Comparison of ENCODE assay signal across 9 mouse cellular contexts in the genomic region with DNA sequence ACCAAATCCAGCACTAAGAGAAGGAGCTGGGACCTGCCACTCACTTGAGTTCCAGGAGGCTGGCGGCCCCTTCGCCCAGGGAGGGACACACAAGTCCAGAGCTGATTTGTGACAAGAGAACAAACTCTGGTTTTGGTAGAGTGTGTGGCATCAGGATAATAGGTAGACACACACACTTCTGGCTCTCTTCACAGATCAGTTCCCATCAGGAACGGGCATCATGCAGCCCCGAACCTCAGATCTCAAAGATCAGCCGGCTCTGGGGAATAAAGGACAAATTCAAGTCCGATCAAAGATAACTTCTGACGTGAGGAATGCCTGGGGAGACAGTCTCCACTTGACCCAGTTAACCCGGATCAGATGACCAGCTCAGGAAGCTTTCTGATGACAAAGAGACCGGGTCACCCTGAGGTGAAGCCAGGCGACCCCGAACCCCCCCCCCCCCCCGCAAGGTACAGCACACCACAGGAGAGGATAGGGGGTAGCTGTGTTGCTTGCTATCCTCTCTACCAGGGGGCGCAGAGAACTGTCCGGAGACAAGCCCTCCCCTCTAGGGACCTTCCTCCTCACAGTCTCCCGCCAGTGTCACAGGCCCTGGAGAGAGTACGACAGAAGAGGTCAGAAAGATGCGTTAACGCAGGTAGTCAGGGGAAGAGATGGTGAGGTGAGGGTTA. TPM values are rescaled to one million over a fixed set of nuclear protein-coding genes. Genes with fewer than 3 reads are reported as not detected.
A peak's percentile ranks its signal among the peaks of the same experiment; 100 is the strongest.
DNase-seq lines count a peak whose midpoint lies in the region; ATAC-seq lines count a peak whose summit lies in the region.
"Had no signal": no experiment of that assay in that cellular context is flagged by ENCODE, and none has a peak within 500 bp of the region (broad histone marks: within the 10 kb centered on the region; RNA-seq: fewer than 3 reads in every experiment).

No protein-coding gene starts in this region.

- peaks cover 9% of the 10 kb centered on the region for H3K4me1 ChIP-seq in heart, embryonic 13.5 days
- H3K4me1 ChIP-seq in hindbrain, embryonic 10.5 days (replicated peaks) = peaks cover 41% of the 10 kb centered on the region
- peaks cover 37% of the 10 kb centered on the region for H3K4me1 ChIP-seq in midbrain, embryonic 14.5 days (ENCODE audit: control insufficient read depth, insufficient read depth, low read length)

- H3K9me3 ChIP-seq in heart, embryonic 13.5 days = no peaks in the 10 kb centered on the region
- H3K9me3 ChIP-seq in hindbrain, embryonic 10.5 days = no peaks in the 10 kb centered on the region
- no peaks in the 10 kb centered on the region for H3K9me3 ChIP-seq in midbrain, embryonic 14.5 days (ENCODE audit: control insufficient read depth, low read length)
- H3K9me3 ChIP-seq: liver, embryonic 15.5 days had no signal

- 13% methylated on average over 17 of the region's 18 CpGs for WGBS in heart, embryonic 13.5 days
- WGBS in hindbrain, embryonic 10.5 days = 11% methylated on average over 18 of the region's 18 CpGs
- WGBS in midbrain, embryonic 14.5 days = 7% methylated on average over 17 of the region's 18 CpGs

- DNase-seq in heart, adult 8-10 months (ENCODE audit: low spot score) = no peak
- peak; percentile 35 for DNase-seq in brain, adult 2 months (ENCODE audit: low read depth, low spot score)
- no peak for DNase-seq in hindbrain, embryonic 10.5 days (ENCODE audit: low spot score)
- DNase-seq in midbrain, embryonic 14.5 days = peak; percentile 37
- no peak for DNase-seq in T-cell, adult 2 months (ENCODE audit: low spot score)
- DNase-seq in adrenal gland, postnatal 4 days (ENCODE audit: low spot score in 2 of 2) = no peak
- no peak for DNase-seq in adrenal gland, postnatal 25 days

- H3K36me3 ChIP-seq in heart, embryonic 13.5 days = no peaks in the 10 kb centered on the region
- H3K36me3 ChIP-seq in hindbrain, embryonic 10.5 days = peaks cover 27% of the 10 kb centered on the region
- peaks cover 24% of the 10 kb centered on the region; the same call in 1 of the 2 replicates for H3K36me3 ChIP-seq in midbrain, embryonic 14.5 days (ENCODE audit: control insufficient read depth, insufficient read depth, low read length)
- H3K36me3 ChIP-seq: liver, embryonic 15.5 days had no signal

- peak overlapping the region; percentile 83 for H3K4me2 ChIP-seq in heart, embryonic 13.5 days
- peak overlapping the region; percentile 63 for H3K4me2 ChIP-seq in midbrain, embryonic 14.5 days (ENCODE audit: low read length)

- peaks cover 86% of the 10 kb centered on the region for H3K27me3 ChIP-seq in heart, embryonic 13.5 days (replicated peaks)
- peaks cover 34% of the 10 kb centered on the region for H3K27me3 ChIP-seq in hindbrain, embryonic 10.5 days (ENCODE audit: insufficient read depth, poor library complexity, severe bottlenecking)
- no peaks in the 10 kb centered on the region for H3K27me3 ChIP-seq in midbrain, embryonic 14.5 days (ENCODE audit: control insufficient read depth, insufficient read depth, low read length)

- no peak overlapping the region for H3K27ac ChIP-seq in heart, embryonic 13.5 days (replicated peaks)
- peak overlapping the region; percentile 92 for H3K27ac ChIP-seq in hindbrain, embryonic 10.5 days
- H3K27ac ChIP-seq in midbrain, embryonic 14.5 days (replicated peaks; ENCODE audit: low read depth, low read length) = peak overlapping the region; percentile 85
- H3K27ac ChIP-seq: liver, embryonic 15.5 days had no signal

- H3K9ac ChIP-seq in heart, embryonic 13.5 days = peak overlapping the region; percentile 77
- peak overlapping the region; percentile 78 for H3K9ac ChIP-seq in midbrain, embryonic 14.5 days (replicated peaks; ENCODE audit: low read length)
- H3K9ac ChIP-seq: liver, embryonic 15.5 days had no signal

- peak overlapping the region; percentile 64 for H3K4me3 ChIP-seq in heart, embryonic 13.5 days
- peak overlapping the region; percentile 68 for H3K4me3 ChIP-seq in hindbrain, embryonic 10.5 days
- peak overlapping the region; percentile 61 for H3K4me3 ChIP-seq in midbrain, embryonic 14.5 days (replicated peaks; ENCODE audit: low read depth, low read length)

- no peak for ATAC-seq in heart, embryonic 13.5 days (ENCODE audit: extremely low read depth, insufficient number of reproducible peaks, low FRiP score, low TSS enrichment)
- ATAC-seq in midbrain, embryonic 14.5 days (ENCODE audit: low FRiP score, low TSS enrichment) = peak; percentile 10

RNA-seq across cellular contexts. Expression of a gene that starts 0.8 kb away (rescaled TPM):
- polyA plus RNA-seq in heart, embryonic 13.5 days (2015; fragmentation: Nextera tagmentation; extraction: Ambion mirVana) = 1.1 and 1.2 TPM in 2 replicates
- total RNA-seq in heart, adult 8-10 months (2022) = under 1 TPM; 0.41 to 0.52 (median 0.47) TPM
- 19.3 and 24.8 TPM in 2 replicates for polyA plus RNA-seq in hindbrain, embryonic 10.5 days (2016; fragmentation: Nextera tagmentation; extraction: Ambion mirVana)
- polyA plus RNA-seq in midbrain, embryonic 14.5 days (2014; fragmentation: Nextera tagmentation; extraction: Ambion mirVana) = 91.5 and 103 TPM in 2 replicates
- total RNA-seq in adrenal gland, postnatal 4 days (2021) = 1 to 10 TPM; 9.5 to 9.9 TPM
- total RNA-seq in adrenal gland, postnatal 25 days (2021) = 1.4 and 2.5 TPM in 2 replicates

RNA-seq across cellular contexts. Expression of a gene that starts 38.0 kb away (rescaled TPM):
- polyA plus RNA-seq in heart, embryonic 13.5 days (2015; fragmentation: Nextera tagmentation; extraction: Ambion mirVana) = 0.06 and 0.07 TPM in 2 replicates
- not detected for total RNA-seq in heart, adult 8-10 months (2022)
- 0.14 and 0.30 TPM in 2 replicates for polyA plus RNA-seq in hindbrain, embryonic 10.5 days (2016; fragmentation: Nextera tagmentation; extraction: Ambion mirVana)
- polyA plus RNA-seq in midbrain, embryonic 14.5 days (2014; fragmentation: Nextera tagmentation; extraction: Ambion mirVana) = 0.12 and 0.26 TPM in 2 replicates
- under 1 TPM in 1 of 2 experiments, not detected in 1; 0.23 TPM for total RNA-seq in adrenal gland, postnatal 4 days (2021)
- 0.36 TPM in 1 of 2 replicates, not detected in the other for total RNA-seq in adrenal gland, postnatal 25 days (2021)

RNA-seq across cellular contexts. Expression of a gene that starts 51.0 kb away (rescaled TPM):
- polyA plus RNA-seq in heart, embryonic 13.5 days (2015; fragmentation: Nextera tagmentation; extraction: Ambion mirVana) = 18.5 and 19.2 TPM in 2 replicates
- 10 to 100 TPM in 2 of 4 experiments, 1 to 10 TPM in 2; 8.5 to 12.6 (median 10.2) TPM for total RNA-seq in heart, adult 8-10 months (2022)
- 35.8 and 36.7 TPM in 2 replicates for polyA plus RNA-seq in hindbrain, embryonic 10.5 days (2016; fragmentation: Nextera tagmentation; extraction: Ambion mirVana)
- polyA plus RNA-seq in midbrain, embryonic 14.5 days (2014; fragmentation: Nextera tagmentation; extraction: Ambion mirVana) = 42.0 and 47.4 TPM in 2 replicates
- 10 to 100 TPM; 32.8 to 37.2 TPM for total RNA-seq in adrenal gland, postnatal 4 days (2021)
- total RNA-seq in adrenal gland, postnatal 25 days (2021) = 32.8 and 36.7 TPM in 2 replicates

RNA-seq across cellular contexts. Expression of a gene that starts 51.0 kb away (rescaled TPM):
- 24.0 and 25.8 TPM in 2 replicates for polyA plus RNA-seq in heart, embryonic 13.5 days (2015; fragmentation: Nextera tagmentation; extraction: Ambion mirVana)
- total RNA-seq in heart, adult 8-10 months (2022) = 1 to 10 TPM; 7.8 to 9.4 (median 8.3) TPM
- 52.5 and 53.2 TPM in 2 replicates for polyA plus RNA-seq in hindbrain, embryonic 10.5 days (2016; fragmentation: Nextera tagmentation; extraction: Ambion mirVana)
- polyA plus RNA-seq in midbrain, embryonic 14.5 days (2014; fragmentation: Nextera tagmentation; extraction: Ambion mirVana) = 52.4 and 68.6 TPM in 2 replicates
- 10 to 100 TPM; 21.4 to 28.4 TPM for total RNA-seq in adrenal gland, postnatal 4 days (2021)
- 22.4 and 29.1 TPM in 2 replicates for total RNA-seq in adrenal gland, postnatal 25 days (2021)

RNA-seq across cellular contexts. Expression of a gene that starts 55.3 kb away (rescaled TPM):
- not detected in 2 replicates for polyA plus RNA-seq in heart, embryonic 13.5 days (2015; fragmentation: Nextera tagmentation; extraction: Ambion mirVana)
- not detected for total RNA-seq in heart, adult 8-10 months (2022)
- polyA plus RNA-seq in hindbrain, embryonic 10.5 days (2016; fragmentation: Nextera tagmentation; extraction: Ambion mirVana) = 0.14 TPM in 1 of 2 replicates, not detected in the other
- polyA plus RNA-seq in midbrain, embryonic 14.5 days (2014; fragmentation: Nextera tagmentation; extraction: Ambion mirVana) = 0.26 and 0.61 TPM in 2 replicates
- not detected for total RNA-seq in adrenal gland, postnatal 4 days (2021)
- total RNA-seq in adrenal gland, postnatal 25 days (2021) = not detected in 2 replicates
- polyA plus RNA-seq: liver, embryonic 15.5 days had no signal

Comparison
In these comparisons a context has a peak if more than half of its experiments do, and no peak if none do; other contexts are left out.
1. DNase-seq: peak in brain, adult 2 months (single experiment) and midbrain, embryonic 14.5 days (single experiment); none in heart, adult 8-10 months (single experiment), hindbrain, embryonic 10.5 days (single experiment), T-cell, adult 2 months (single experiment), adrenal gland, postnatal 4 days (0 of 2) and adrenal gland, postnatal 25 days (single experiment).
2. Peak in every context shown above with its lines, with median percentiles within 50 percentile points of each other: H3K4me3 ChIP-seq.